Mouse (Mus musculus) cortical plate, adult 2 months (tissue): ENCODE results near the gene Arl10.

ENCODE experiments used
- CTCF ChIP-seq: fragments of 200-500 bp; IDR thresholded peaks from 2 replicates; pipeline ENCODE4 v1.5.1; 2011; ENCODE audit warnings: mild to moderate bottlenecking, control low read depth, low read length; ENCODE audit not compliant: insufficient read depth; ENCODE audit errors: extremely low read depth
- POLR2A ChIP-seq: fragments of 200-500 bp; IDR thresholded peaks from 2 replicates; pipeline ENCODE4 v1.6.1; 2011; ENCODE audit warnings: mild to moderate bottlenecking, low read length, control low read depth; ENCODE audit not compliant: insufficient read depth; ENCODE audit errors: extremely low read depth

DNA sequence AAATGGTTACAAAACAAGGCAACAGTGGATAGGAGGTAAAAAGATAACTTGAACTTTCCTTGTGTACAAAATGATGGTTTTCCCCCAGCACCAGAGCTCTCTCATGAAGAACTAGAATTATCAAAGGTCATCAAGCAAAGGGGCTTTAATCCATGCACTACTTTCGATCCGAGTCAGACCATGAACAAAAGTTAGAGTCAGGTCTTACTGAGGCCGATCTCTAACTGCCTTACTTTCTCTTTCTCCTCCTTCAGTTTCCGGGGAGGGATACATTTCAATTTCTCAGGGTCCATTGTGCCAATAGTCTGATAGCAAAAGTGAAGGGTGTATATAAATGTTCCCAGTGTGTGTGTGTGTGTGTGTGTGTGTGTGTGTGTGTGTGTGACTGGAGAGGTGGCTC, 2.2 kb upstream of the Arl10 start:
- no peak for TF ChIP-seq POLR2A
- no peak for TF ChIP-seq CTCF
